Mouse (Mus musculus): ENCODE results near the gene Grm5.

The Grm5 gene

DNA sequence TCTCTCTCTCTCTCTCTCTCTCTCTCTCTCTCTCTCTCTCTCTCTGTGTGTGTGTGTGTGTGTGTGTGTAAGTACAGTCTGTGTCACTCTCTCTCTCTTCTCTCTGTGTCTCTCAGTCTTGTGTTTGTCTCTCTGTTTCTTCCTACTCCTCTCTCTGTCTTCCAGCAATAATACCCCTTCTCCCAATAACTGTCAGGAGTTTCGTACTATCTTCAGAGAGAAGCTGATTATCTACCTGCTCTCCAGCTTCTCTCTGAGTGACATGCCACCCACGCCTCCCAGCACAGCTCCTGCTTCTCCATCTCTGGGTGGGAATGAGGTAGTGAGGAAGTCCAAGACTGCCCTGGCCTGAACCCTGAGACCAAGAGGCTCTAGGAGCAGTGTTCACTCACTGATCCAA is at the start of gene Grm5:
Gene Grm5 (plus strand): TSS at position 301 of the 400 bp plus-strand sequence.
- DNase-seq (ENCODE audit: low read depth, low spot score) = no peak

DNA sequence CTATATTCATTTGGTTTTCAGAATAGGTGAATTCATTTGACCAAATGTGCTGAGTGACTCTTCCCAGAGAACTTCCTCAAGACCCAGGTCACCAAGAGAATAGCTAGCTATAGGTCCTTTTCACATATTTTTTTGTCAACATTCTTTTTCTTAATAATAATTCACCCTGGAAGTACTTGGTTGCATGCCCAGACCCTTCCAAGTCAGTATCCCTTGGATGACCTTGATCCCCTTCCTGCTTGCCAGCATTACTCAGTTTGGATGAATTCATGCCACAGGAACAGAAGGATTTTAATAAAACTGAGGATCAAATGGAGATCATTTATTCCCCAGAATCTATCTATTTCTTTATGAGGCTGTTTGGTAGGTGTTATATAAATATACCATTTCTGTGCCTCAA is 44.9 kb upstream of the Grm5 start:
- no peak for DNase-seq (ENCODE audit: low read depth, low spot score)

DNA sequence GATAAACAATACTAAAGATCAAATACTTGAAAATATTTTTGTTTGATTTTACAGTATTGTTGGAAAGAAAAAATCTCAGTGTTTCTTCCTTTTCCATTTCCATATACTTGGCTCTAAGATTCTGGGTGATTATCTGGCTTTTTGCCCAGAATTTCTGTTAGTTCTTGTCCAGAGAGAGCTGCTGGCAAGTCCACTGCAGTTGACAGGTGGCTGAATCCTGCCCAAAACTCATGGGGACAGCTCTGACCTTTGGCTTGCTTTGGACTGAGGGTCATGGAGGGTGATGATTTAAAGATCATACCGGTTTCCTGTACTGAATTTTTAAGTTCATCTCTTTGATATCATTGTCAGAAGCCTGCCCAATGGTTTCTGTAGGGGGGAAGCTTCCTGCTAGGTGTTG is 18.7 kb upstream of the Grm5 start:
- no peak for DNase-seq (ENCODE audit: low read depth, low spot score)

DNA sequence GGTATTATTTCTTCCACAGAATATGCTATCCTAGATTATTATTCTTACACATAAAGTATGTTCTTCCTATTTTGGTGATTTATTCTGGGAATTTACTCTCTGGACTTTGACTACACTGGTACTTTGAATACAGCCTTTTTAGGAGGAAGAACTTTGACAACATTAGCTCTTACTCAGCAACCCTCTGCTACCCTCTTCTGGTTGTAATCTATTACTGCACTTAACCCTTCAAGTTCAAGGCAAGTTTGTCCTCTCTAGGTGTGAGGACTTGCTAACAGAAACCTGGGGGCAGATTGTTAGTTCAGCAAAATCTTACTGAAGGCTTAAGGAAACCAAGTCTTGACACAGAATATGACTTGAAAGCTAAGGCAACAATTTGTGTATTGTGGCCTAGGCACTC is 17.5 kb upstream of the Grm5 start:
- peak; percentile 9 for DNase-seq (ENCODE audit: low read depth, low spot score)

DNA sequence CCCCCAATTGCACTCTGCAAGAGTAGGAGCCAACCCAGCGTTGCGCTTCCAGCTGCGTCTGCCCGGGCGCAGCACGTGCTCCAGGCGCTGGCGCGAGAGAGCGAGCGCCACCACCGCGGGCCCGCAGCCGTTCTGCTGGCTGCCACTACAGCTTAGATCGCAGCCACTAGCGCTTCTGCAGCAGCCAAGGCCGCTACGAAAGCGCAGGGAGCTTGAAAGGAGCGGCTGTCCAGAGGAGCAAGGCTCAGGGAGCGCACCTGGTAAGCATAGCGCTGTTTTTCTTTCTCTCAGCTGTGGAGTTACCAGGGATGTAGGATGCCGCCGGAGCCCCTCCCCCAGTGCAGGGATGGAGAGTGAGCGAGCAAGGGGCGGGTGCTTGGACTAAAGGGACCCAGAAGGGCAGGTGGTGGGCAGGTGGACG is 323 bp downstream of the Grm5 start:
- DNase-seq (ENCODE audit: low read depth, low spot score) = no peak

DNA sequence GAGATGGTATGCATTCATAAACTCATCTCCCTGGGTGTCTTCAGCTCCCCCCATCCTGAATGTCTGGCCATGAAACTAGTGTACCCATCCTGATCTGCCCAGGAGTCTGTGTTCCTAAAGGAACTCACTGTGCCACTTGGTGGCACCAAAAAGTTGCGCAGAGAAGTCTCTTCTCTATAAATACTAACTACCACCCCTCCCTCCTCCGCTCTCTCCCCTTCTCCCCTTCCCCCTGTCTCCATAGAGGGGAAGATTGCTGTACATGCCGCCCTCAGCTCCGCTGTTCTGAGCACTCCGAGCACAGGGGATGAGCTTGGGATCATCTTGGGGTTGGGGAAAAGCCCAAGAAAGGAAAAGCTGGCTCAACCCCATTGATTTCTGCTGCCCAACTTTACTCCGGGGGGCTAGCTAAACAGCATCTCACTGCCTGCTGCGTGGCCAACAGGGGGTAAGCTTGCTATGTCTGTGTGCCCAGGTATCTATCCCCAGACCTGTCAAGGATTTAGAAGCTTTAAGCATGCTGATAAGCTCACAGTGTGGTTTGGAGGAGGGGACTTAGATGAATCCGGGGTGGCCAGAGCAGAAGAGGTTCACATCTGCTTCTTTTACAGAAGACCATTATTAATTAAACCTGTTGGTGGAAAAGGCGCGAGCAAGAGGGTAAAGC is 2.4 kb downstream of the Grm5 start:
- no peak for DNase-seq (ENCODE audit: low read depth, low spot score)

DNA sequence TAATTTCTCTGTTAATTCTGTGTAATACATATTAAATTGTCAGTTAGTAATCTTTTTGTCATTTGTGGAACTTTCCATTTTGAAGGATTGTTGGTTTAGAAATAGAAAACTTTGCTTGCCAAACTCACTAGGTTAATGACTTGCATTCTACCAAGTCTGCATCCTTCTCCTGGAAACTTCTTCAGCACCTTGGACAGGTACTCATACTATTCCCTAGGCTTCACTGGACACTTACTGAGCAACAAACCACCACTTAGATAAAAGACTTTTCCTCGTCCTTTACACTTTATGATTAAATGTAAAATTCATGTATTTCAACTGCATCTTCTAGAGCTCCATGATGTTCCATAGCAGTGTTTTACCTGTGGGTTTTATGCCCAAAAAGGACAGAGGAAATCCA is 4.0 kb downstream of the Grm5 start:
- DNase-seq (ENCODE audit: low read depth, low spot score) = no peak

DNA sequence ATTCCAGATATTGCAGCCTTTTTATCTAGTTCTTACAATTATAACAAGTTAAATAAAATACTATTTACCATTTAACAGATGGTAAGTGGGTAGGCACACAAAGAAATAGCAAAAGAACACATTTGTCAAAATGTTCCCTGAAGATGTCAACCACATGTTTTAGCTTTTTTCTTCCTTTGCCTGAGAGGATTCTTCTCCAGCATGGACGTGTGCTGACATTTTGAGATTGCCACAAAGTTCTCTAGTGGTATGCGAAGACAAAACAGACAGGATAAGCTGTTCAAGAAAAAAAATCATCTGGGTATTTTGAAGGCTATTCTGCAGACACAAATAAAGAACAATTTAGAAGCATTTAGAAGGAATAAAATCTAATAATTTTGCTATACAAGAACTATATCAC is 42.3 kb downstream of the Grm5 start:
- DNase-seq (ENCODE audit: low read depth, low spot score) = no peak

DNA sequence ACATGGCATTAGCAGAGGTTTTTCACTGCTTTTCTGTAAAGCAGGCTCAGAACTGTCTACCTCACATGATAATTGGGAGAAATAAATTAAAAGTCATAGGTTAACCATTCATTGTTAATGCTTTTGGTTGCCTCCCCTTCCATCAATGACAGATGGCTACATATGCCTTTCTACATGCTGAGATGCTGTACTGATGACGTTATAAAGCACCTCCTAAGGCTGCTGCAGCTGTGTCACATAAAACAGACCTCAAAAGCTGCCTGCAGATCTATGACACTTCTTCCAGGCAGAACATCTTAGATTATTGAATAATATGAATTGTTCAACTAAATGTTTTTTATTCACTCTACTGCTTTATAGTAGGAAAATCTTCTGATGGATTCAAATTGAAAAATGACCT is 51.6 kb downstream of the Grm5 start:
- DNase-seq (ENCODE audit: low read depth, low spot score) = no peak

DNA sequence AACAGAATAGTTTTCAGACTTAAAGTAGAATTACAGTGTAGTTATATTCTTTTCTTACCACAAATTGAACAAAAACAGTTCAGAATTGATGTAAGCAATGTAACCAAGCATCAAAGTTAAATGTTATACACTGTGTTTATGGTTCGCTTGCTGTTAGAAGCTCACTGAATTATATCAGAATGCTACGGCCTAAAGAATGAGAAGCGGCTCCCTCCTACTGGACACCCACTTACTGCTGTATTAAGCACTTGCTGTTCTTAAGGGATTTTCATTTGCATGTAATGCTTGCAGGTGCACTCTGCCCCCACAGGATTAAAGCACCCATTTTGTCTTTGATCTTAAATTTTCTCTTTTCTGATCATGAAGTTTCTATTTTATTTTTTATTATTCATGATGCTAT is 66.6 kb downstream of the Grm5 start:
- DNase-seq (ENCODE audit: low read depth, low spot score) = no peak

DNA sequence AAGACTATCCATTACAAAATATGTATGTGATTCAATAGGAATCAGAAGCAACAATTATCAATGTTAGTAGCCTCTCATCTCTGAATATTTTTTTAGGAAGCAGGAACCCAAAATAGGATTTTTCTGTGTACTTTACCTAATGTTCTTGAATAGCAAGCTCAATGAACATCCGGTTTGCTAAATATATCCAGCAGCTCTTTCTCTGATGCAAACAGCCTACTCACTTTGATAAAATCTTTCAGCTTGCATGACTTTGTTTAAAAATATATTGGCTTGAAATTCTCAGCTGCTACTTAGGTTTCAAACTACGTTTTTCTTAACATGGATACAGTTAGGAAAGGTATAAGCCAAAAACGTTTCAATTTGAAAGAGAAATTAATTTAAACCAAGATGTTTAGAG is 77.8 kb downstream of the Grm5 start:
- no peak for DNase-seq (ENCODE audit: low read depth, low spot score)

DNA sequence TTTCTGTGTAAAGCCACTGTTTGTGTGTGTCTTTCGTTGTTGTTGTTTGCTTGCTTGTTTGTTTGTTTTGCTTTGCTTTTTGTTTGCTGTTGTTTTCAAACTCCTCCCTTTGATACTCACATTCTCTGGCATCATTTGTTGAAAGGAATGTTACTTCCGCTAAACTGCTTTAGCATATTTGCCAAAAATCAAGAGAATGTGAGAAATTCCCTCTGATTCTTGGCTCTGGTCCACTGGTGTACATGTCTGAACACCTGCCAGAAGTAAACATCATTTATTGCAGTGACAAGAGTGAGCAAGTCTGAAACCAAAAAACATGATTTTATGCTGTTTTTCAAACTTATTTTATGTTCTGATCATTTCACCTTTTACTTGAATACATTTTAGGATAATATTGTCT is 80.1 kb downstream of the Grm5 start:
- no peak for DNase-seq (ENCODE audit: low read depth, low spot score)

DNA sequence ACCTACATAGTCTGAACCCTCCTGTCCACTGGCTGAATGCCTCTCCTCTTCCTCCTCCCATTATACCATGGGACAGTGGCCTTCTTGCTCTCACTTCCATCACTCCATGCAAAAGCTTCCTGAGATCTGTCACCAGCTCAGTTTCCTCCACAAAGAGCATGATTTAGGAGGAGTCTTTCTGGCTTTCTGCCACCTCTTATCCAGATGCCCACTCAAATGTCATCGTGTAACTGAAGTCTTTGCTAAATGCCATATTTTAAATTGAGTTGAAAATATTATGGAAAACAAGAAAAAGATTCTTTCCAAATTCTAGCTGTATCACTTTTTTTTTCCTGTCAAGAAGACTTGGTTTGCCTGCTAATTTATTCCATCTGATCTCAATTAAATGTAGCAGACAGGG is 132.4 kb downstream of the Grm5 start:
- no peak for DNase-seq (ENCODE audit: low read depth, low spot score)

DNA sequence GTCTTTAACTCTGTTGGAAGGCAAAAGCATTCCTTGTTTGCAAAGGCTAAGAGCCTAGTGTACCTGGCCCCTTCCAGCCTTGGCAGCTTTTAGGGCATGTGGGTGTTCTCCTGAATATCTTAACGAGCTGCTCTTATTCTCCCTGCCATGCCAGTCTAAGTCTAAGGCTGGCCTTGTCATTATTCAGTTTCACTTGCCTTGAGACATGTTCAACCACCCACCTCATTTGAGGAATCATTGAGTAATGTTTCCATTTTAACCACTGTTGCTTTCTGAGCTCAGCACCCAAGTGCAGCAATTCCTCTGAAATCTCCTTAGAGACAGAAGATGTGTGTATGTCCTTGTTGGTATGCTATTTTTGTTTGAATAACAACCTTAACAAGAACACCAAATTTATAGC is 134.7 kb downstream of the Grm5 start:
- DNase-seq (ENCODE audit: low read depth, low spot score) = no peak

DNA sequence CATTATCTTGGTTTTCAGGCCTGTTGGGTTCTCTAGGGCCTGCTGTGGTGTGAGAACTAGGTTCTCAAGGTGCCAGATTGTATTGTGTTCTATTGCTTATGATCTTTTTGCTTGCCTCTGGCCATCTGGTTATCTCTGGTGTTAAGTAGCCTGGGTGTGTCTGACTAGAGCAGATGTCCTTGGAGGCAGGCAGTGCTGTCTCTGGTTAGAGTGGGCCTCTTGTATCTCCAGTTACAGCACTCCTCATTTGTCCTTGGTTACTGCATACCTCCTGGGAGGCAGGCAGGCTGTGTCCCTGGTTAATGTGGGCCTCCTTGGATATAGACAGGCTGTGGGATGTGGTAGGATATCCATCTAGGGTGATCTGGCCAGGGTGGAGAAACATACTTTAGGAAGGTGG is 150.5 kb downstream of the Grm5 start:
- no peak for DNase-seq (ENCODE audit: low read depth, low spot score)

DNA sequence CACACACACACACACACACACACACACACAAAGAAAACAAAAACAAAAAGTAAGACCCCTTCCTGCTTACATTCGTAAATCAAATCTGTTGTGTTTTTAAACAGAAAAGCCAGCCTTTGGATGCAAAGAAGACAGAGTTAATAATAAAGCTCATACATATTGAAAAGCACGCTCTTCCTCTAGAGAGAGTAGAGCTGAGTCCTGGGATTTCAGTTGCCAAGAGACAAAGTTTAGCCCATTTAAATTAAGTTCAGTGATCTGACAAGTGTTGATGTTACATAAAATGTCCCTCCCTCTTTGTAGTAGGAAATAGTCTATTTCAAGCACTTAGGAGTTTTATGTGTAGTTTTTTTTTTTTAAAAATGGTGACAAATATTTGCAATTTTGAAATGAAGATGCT is 178.0 kb downstream of the Grm5 start:
- DNase-seq (ENCODE audit: low read depth, low spot score) = no peak

DNA sequence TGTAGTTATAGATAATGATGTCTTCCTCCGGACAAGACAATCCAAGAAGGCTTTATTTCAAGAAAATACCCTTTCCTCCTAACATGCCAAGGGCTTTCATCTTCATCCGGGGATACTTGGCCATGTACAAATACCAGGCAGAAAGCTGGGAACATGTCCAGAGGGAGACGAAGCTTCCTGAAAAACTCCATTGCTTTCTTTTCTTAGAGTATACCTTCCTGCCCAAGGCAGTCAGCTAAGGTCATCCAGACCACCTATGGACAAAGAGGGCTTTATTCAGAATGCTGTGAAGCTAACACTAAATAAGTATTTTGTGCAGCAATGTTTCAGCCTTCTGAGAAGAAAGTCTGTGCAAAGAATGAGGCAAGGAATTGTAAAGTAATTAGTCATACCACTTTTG is 178.4 kb downstream of the Grm5 start:
- no peak for DNase-seq (ENCODE audit: low read depth, low spot score)

DNA sequence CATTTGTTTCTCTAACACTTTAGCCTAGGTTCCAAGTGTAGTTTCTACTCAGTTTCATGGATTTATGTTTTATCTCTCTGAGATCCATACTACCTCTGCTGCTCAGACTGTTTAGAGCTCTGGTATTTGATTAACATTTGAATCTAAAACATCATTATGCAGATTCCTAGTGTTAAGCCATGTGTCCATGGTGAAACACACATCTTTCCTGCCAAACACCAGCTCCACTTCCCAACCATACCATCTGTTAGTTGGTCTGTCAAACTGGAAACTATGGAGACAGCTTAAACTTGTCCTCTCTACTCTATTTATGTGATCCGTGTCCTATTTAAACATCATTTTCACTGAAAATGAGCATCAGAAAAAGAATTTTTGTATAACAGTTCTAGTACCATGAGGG is 203.6 kb downstream of the Grm5 start:
- no peak for DNase-seq (ENCODE audit: low read depth, low spot score)

DNA sequence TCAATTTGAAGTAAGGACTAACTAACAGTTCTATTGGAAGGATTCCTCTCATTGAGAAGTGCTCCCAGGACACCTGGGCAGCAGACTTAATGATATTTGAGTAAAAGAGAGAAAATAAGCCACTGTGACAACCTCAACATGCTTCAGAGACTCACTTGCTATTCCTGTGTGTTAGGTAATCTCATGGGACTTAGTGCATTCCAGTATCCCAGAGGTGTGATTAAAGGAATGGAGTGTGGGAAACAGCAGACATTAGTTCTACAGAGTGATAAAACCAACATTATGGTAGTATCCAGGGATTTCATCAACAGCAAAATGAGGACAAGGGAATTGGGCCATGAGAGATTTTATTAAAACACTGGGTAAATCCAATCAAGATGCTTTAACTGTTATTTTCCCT is 205.0 kb downstream of the Grm5 start:
- DNase-seq (ENCODE audit: low read depth, low spot score) = no peak

DNA sequence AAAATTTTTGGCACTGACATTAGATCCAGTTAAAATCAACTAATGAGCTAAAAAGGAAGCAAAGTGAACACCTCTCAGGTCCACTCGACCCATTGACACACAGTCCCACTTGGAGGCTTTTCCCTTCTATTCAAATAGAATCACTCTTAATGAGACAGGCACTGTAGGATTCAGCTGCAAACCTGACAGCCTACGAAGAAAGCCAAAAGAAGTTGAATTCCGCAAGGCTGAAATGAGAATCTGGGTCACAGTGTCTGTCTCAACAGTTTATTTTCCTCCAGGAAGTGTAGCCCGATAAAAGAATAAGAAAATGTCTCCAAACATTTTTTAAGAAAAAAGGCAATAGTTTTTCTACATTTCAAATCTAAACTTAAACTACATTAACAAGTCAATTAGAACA is 209.9 kb downstream of the Grm5 start:
- no peak for DNase-seq (ENCODE audit: low read depth, low spot score)

DNA sequence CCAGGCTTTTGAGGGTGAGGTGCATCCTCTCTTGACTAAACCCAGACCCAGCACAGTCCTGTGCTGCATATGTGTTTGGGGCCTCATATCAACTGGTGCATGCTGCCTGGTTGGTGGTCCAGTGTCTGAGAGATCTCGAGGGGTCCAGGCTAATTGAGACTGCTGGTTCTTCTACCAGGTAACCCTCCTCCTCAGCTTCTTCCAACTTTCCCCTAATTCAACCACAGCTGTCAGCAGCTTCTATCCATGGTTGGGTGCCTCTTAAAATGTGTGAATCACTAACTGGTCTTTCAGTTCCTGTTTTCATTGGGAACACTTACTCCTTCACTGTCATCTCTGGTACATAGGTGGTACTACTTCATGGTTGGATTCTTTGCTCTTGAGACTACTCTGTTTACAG is 240.9 kb downstream of the Grm5 start:
- DNase-seq (ENCODE audit: low read depth, low spot score) = peak; percentile 83

DNA sequence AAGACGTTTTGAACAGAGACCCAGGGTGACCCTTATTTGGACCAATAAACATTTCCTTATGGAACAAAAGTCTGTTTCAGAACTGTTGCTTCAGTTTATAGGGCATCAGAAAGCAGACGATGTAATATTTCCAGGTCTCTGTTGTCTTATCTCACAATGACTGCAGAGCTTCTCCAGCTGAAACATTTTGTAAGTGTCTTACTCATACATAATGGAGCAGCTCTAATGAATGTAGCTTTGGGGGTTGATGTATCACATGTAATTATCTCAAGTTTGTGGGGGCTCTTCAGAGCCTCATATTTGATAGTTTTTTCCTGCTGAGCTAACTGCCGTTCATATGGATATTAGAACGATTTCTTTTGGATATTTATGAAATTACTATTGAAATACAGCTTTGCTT is 250.7 kb downstream of the Grm5 start:
- no peak for DNase-seq (ENCODE audit: low read depth, low spot score)

DNA sequence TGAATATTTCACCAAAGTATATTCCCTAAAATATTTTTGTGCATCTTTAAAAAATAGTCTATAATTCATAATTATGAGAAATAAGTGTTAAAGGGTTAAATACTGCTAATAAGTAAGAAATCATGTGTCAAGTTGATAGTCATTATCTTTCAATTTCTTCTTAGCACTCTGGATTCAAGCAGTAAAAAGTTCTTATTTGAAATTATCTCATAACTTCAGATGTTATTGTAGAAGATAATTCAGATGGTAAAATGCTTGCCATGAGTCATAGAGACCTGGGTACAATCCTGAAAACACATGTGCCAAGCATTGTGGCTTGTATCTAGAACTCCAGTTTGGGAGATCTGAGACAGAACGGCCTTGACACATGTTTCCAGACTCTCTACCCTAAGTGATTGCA is 254.6 kb downstream of the Grm5 start:
- DNase-seq (ENCODE audit: low read depth, low spot score) = no peak

DNA sequence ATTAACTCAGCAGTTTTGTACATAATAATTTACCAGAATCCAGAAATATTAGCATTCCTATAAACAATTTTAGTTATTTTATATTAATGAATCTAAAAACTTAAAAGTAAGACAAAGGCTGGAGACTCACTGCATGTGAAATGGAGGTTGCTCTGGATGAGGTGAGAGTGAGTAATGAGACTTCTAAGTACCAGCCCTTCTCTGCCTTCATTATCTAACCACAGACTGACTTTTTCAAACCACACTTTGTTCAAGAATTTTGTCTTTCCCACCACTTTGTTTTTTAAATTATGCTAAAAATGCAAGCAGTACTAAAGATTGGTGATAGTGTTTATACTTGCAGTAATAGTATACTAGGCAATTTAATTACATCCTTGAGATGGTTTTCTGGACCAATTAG is 259.5 kb downstream of the Grm5 start:
- no peak for DNase-seq (ENCODE audit: low read depth, low spot score)

Data from A20 (cell line).